Mouse (Mus musculus): ENCODE measurements around the gene Man2a1. TPM values are rescaled to one million over a fixed set of nuclear protein-coding genes. Genes with fewer than 3 reads are reported as not detected.

Man2a1 gene
- total and polyA plus RNA-seq, 2 experiments from 2014 or later = 3.2 to 19.0 TPM

- ATAC-seq (ENCODE audit: low FRiP score) = no peak
- no peak for DNase-seq (ENCODE audit: low spot score)
- 95% methylated on average over 3 of the region's 3 CpGs for WGBS
- Histone ChIP-seq H3K4me3 (ENCODE audit: low read depth, low read length) (no peak overlapping the region), H3K4me1 (ENCODE audit: insufficient read depth, low read length) (no peaks in the 10 kb centered on the region), H3K4me2 (ENCODE audit: low read depth, low read length, poor library complexity, severe bottlenecking) (no peak overlapping the region), H3K27ac (ENCODE audit: low read depth, low read length) (no peak overlapping the region), H3K9ac (replicated peaks; ENCODE audit: low read length, poor library complexity, severe bottlenecking) (no peak overlapping the region), H3K9me3 (ENCODE audit: low read length) (no peaks in the 10 kb centered on the region), H3K27me3 (ENCODE audit: insufficient read depth, low read length) (no peaks in the 10 kb centered on the region), H3K36me3 (ENCODE audit: insufficient read depth, low read length) (no peaks in the 10 kb centered on the region)
- no peak for TF ChIP-seq CTCF (IDR thresholded peaks at IDR 0.05)
Measured at GRCm38 (mm10) chr17:64681461-64681860, 80.9 kb downstream of the Man2a1 start.

GRCm38 (mm10) chr17:64681927-64682326 lies 81.4 kb downstream of the Man2a1 start:
- H3K9me3 ChIP-seq (ENCODE audit: low read length) = no peaks in the 10 kb centered on the region
- ATAC-seq (ENCODE audit: low FRiP score) = no peak
- 24% methylated on average over 2 of the region's 2 CpGs for WGBS
- no peak for DNase-seq (ENCODE audit: low spot score)
- TF ChIP-seq CTCF (IDR thresholded peaks at IDR 0.05) = no peak
- H3K4me1 ChIP-seq (ENCODE audit: insufficient read depth, low read length) = no peaks in the 10 kb centered on the region
- no peak overlapping the region for H3K9ac ChIP-seq (replicated peaks; ENCODE audit: low read length, poor library complexity, severe bottlenecking)
- H3K27ac ChIP-seq (ENCODE audit: low read depth, low read length) = no peak overlapping the region
- H3K36me3 ChIP-seq (ENCODE audit: insufficient read depth, low read length) = no peaks in the 10 kb centered on the region
- no peak overlapping the region for H3K4me3 ChIP-seq (ENCODE audit: low read depth, low read length)
- no peak overlapping the region for H3K4me2 ChIP-seq (ENCODE audit: low read depth, low read length, poor library complexity, severe bottlenecking)
- H3K27me3 ChIP-seq (ENCODE audit: insufficient read depth, low read length) = no peaks in the 10 kb centered on the region

- DNase-seq (ENCODE audit: low spot score) = no peak
- ATAC-seq (ENCODE audit: low FRiP score) = no peak
- no peaks in the 10 kb centered on the region for H3K9me3 ChIP-seq (ENCODE audit: low read length)
Measured at GRCm38 (mm10) chr17:64684088-64684487, 83.6 kb downstream of the Man2a1 start.

GRCm38 (mm10) chr17:64685216-64685903 lies 84.8 kb downstream of the Man2a1 start:
- no peaks in the 10 kb centered on the region for H3K9me3 ChIP-seq (ENCODE audit: low read length)
- H3K4me3 ChIP-seq (ENCODE audit: low read depth, low read length) = no peak overlapping the region
- peak; percentile 75 for DNase-seq (ENCODE audit: low spot score)
- H3K4me1 ChIP-seq (ENCODE audit: insufficient read depth, low read length) = no peaks in the 10 kb centered on the region
- H3K27me3 ChIP-seq (ENCODE audit: insufficient read depth, low read length) = no peaks in the 10 kb centered on the region
- H3K4me2 ChIP-seq (ENCODE audit: low read depth, low read length, poor library complexity, severe bottlenecking) = no peak overlapping the region
- no peaks in the 10 kb centered on the region for H3K36me3 ChIP-seq (ENCODE audit: insufficient read depth, low read length)
- ATAC-seq (ENCODE audit: low FRiP score) = no peak
- no peak overlapping the region for H3K27ac ChIP-seq (ENCODE audit: low read depth, low read length)
- 88% methylated on average over 6 of the region's 6 CpGs for WGBS
- H3K9ac ChIP-seq (replicated peaks; ENCODE audit: low read length, poor library complexity, severe bottlenecking) = no peak overlapping the region
- TF ChIP-seq CTCF (IDR thresholded peaks at IDR 0.05) = no peak

More at GRCm38 (mm10) chr17:64684088-64684487, 83.6 kb downstream of the Man2a1 start:
- no peaks in the 10 kb centered on the region for H3K4me1 ChIP-seq (ENCODE audit: insufficient read depth, low read length)
- H3K4me3 ChIP-seq (ENCODE audit: low read depth, low read length) = no peak overlapping the region
- no peak overlapping the region for H3K4me2 ChIP-seq (ENCODE audit: low read depth, low read length, poor library complexity, severe bottlenecking)
- H3K9ac ChIP-seq (replicated peaks; ENCODE audit: low read length, poor library complexity, severe bottlenecking) = no peak overlapping the region
- no peak overlapping the region for H3K27ac ChIP-seq (ENCODE audit: low read depth, low read length)
- H3K27me3 ChIP-seq (ENCODE audit: insufficient read depth, low read length) = no peaks in the 10 kb centered on the region
- 96% methylated on average over 4 of the region's 4 CpGs for WGBS
- no peaks in the 10 kb centered on the region for H3K36me3 ChIP-seq (ENCODE audit: insufficient read depth, low read length)
- no peak for TF ChIP-seq CTCF (IDR thresholded peaks at IDR 0.05)

- no peak for DNase-seq (ENCODE audit: low spot score)
- no peaks in the 10 kb centered on the region for H3K4me1 ChIP-seq (ENCODE audit: insufficient read depth, low read length)
- 99% methylated on average over 3 of the region's 3 CpGs for WGBS
- H3K4me2 ChIP-seq (ENCODE audit: low read depth, low read length, poor library complexity, severe bottlenecking) = no peak overlapping the region
- H3K9me3 ChIP-seq (ENCODE audit: low read length) = no peaks in the 10 kb centered on the region
- no peak for TF ChIP-seq CTCF (IDR thresholded peaks at IDR 0.05)
- no peak overlapping the region for H3K4me3 ChIP-seq (ENCODE audit: low read depth, low read length)
- no peak overlapping the region for H3K27ac ChIP-seq (ENCODE audit: low read depth, low read length)
- no peak for ATAC-seq (ENCODE audit: low FRiP score)
- H3K27me3 ChIP-seq (ENCODE audit: insufficient read depth, low read length) = no peaks in the 10 kb centered on the region
- H3K36me3 ChIP-seq (ENCODE audit: insufficient read depth, low read length) = peaks cover 5% of the 10 kb centered on the region; the same call in 1 of the 2 replicates
- no peak overlapping the region for H3K9ac ChIP-seq (replicated peaks; ENCODE audit: low read length, poor library complexity, severe bottlenecking)
Measured at GRCm38 (mm10) chr17:64689614-64690013, 89.1 kb downstream of the Man2a1 start.

GRCm38 (mm10) chr17:64697277-64697831 lies 96.8 kb downstream of the Man2a1 start:
- H3K4me1 ChIP-seq (ENCODE audit: insufficient read depth, low read length) = no peaks in the 10 kb centered on the region
- no peaks in the 10 kb centered on the region for H3K36me3 ChIP-seq (ENCODE audit: insufficient read depth, low read length)
- no peak for DNase-seq (ENCODE audit: low spot score)
- ATAC-seq (ENCODE audit: low FRiP score) = no peak
- WGBS = 58% methylated on average over 10 of the region's 10 CpGs
- H3K4me3 ChIP-seq (ENCODE audit: low read depth, low read length) = no peak overlapping the region
- H3K27ac ChIP-seq (ENCODE audit: low read depth, low read length) = no peak overlapping the region
- H3K9ac ChIP-seq (replicated peaks; ENCODE audit: low read length, poor library complexity, severe bottlenecking) = no peak overlapping the region
- H3K27me3 ChIP-seq (ENCODE audit: insufficient read depth, low read length) = no peaks in the 10 kb centered on the region
- no peaks in the 10 kb centered on the region for H3K9me3 ChIP-seq (ENCODE audit: low read length)
- TF ChIP-seq CTCF (IDR thresholded peaks at IDR 0.05) = no peak
- no peak overlapping the region for H3K4me2 ChIP-seq (ENCODE audit: low read depth, low read length, poor library complexity, severe bottlenecking)

Data from midbrain, postnatal 0 days (tissue).